Mouse (Mus musculus) hindbrain, postnatal 0 days (tissue): ENCODE measurements around the gene Ctsh. TPM values are rescaled to one million over a fixed set of nuclear protein-coding genes. Genes with fewer than 3 reads are reported as not detected.

Experiments
- ATAC-seq: fragments of 200-750 bp; cut with Nextera tagmentation; 2 replicates; pipeline ENCODE4 v1.8.0; 2017; ENCODE audit warnings: mild to moderate bottlenecking, moderate TSS enrichment, moderate library complexity
- DNase-seq: peaks from one replicate; pipeline ENCODE4 v3.0.0-alpha.2; 2015; ENCODE audit warnings: low spot score
- H3K27ac ChIP-seq: fragments of 300-500 bp; sonication (generic); 2 replicates; pipeline ENCODE4 v1.5.1; 2014; ENCODE audit warnings: mild to moderate bottlenecking
- H3K27me3 ChIP-seq: fragments of 300-500 bp; sonication (generic); 2 replicates; pipeline ENCODE4 v1.6.1; 2014; ENCODE audit warnings: low read length, mixed read lengths; ENCODE audit not compliant: insufficient read depth
- H3K36me3 ChIP-seq: fragments of 300-500 bp; sonication (generic); 2 replicates; pipeline ENCODE4 v1.6.1; 2014; ENCODE audit warnings: low read length, mixed read lengths; ENCODE audit not compliant: insufficient read depth
- H3K4me1 ChIP-seq: fragments of 300-500 bp; sonication (generic); 2 replicates; pipeline ENCODE4 v1.6.1; 2014; ENCODE audit warnings: antibody characterized with exemption, low read length, mixed read lengths; ENCODE audit not compliant: insufficient read depth
- H3K4me2 ChIP-seq: fragments of 300-500 bp; sonication (generic); 2 replicates; pipeline ENCODE4 v1.6.1; 2014; ENCODE audit warnings: low read depth, mild to moderate bottlenecking, low read length, moderate library complexity, mixed read lengths
- H3K4me3 ChIP-seq: fragments of 300-500 bp; sonication (generic); 2 replicates; pipeline ENCODE4 v1.5.1; 2014; ENCODE audit warnings: low read length
- H3K9ac ChIP-seq: fragments of 300-500 bp; sonication (generic); replicated peaks from 2 replicates; pipeline ENCODE4 v1.6.1; 2014; ENCODE audit warnings: mild to moderate bottlenecking, low read length, moderate library complexity, mixed read lengths
- H3K9me3 ChIP-seq: fragments of 300-500 bp; sonication (generic); 2 replicates; pipeline ENCODE4 v1.6.1; 2016; ENCODE audit warnings: low read length, mixed read lengths
- CTCF ChIP-seq: IDR thresholded peaks from 2 replicates; pipeline ENCODE4 v1.5.1; 2016; ENCODE audit warnings: antibody characterized with exemption, control low read depth, low read depth
- WGBS: fragments of 180-500 bp; shearing (Covaris S2); extraction: QIAGEN DNeasy Blood & Tissue Kit; methylation state at CpG from one replicate; pipeline ENCODE4 v1.1.7; 2014; 5-methylcytosine and 5-hydroxymethylcytosine counted together
- polyA plus RNA-seq: library from polyadenylated mRNA; unstranded; fragments of >200 nt; fragmentation: Nextera tagmentation; extraction: Ambion mirVana; gene quantifications from 2 replicates; pipeline ENCODE4 v1.2.1, GENCODE M21; 2015
- total RNA-seq: library from RNA; depleted of rRNA; stranded (reverse); fragments of >200 nt; gene quantifications from 2 replicates; pipeline ENCODE4 v1.2.3, GENCODE M21; 2014

Gene Ctsh
- total and polyA plus RNA-seq, 2 experiments from 2014 or later, result 31.5 to 45.0 TPM

GRCm38 (mm10) chr9:90100760-90101159, 46.8 kb downstream of the Ctsh start:
- Histone ChIP-seq H3K4me2 (no peak overlapping the region), H3K36me3 (peaks cover 32% of the 10 kb centered on the region)
- WGBS, result 53% methylated on average over 2 of the region's 2 CpGs

DNA sequence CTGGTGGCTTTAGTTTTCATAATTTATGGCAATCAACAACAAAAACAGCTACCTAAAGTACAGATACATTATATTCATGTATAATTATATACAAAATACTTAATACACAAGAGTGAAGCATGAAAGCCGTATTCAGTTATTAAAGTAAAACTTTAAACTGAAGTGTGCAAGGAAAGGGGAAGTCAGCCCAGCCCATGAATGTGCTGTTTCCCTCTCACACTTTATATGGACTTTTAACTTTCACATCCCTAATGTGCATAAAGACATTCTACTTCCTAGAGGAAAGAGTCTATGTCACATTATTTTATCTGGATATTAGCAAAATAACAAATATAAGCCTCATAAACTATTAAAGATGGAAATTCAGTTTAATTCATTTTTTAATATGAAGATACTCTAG, 51.5 kb downstream of the Ctsh start:
- Histone ChIP-seq H3K4me2 (no peak overlapping the region), H3K27ac (no peak overlapping the region), H3K9ac (no peak overlapping the region), H3K4me3 (no peak overlapping the region), H3K9me3 (no peaks in the 10 kb centered on the region), H3K4me1 (no peaks in the 10 kb centered on the region), H3K36me3 (peaks cover 11% of the 10 kb centered on the region), H3K27me3 (no peaks in the 10 kb centered on the region)
- ATAC-seq (no peak), DNase-seq (no peak)
- TF ChIP-seq CTCF, result no peak
- WGBS, result 84% methylated on average over 1 of the region's 1 CpGs

More at GRCm38 (mm10) chr9:90100760-90101159, 46.8 kb downstream of the Ctsh start:
- H3K4me1 ChIP-seq, result no peaks in the 10 kb centered on the region
- TF ChIP-seq CTCF, result peak; percentile 66
- no peak overlapping the region for H3K27ac ChIP-seq
- H3K9ac ChIP-seq, result no peak overlapping the region
- no peak overlapping the region for H3K4me3 ChIP-seq
- ATAC-seq (peak; percentile 59; the same call in 1 of the 2 replicates), DNase-seq (peak; percentile 73)
- H3K27me3 ChIP-seq, result no peaks in the 10 kb centered on the region
- no peaks in the 10 kb centered on the region for H3K9me3 ChIP-seq

DNA sequence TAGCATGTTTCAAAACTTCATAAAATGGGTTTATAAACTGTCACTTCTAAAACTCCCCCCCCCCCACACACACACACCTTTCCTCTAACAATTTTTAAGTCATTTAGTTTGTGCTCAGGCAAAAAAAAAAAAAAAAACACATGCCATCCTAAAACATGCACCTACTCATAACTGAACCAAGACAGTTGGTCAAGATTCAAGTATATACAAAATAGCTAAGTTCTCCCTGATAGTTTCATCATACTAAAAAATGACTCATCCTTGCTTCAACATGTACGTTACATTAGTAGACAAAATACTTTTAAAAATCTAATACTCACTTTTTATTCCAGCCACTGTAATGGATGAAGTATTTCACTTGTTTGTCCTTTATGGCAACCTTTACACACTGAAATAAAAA, 53.0 kb downstream of the Ctsh start:
- DNase-seq (no peak), ATAC-seq (no peak)
- Histone ChIP-seq H3K4me2 (no peak overlapping the region), H3K4me3 (no peak overlapping the region), H3K27me3 (no peaks in the 10 kb centered on the region), H3K9ac (no peak overlapping the region), H3K36me3 (peaks cover 3% of the 10 kb centered on the region; the same call in 1 of the 2 replicates), H3K9me3 (no peaks in the 10 kb centered on the region), H3K4me1 (no peaks in the 10 kb centered on the region), H3K27ac (no peak overlapping the region)
- TF ChIP-seq CTCF, result no peak
- 92% methylated on average over 1 of the region's 1 CpGs for WGBS

DNA sequence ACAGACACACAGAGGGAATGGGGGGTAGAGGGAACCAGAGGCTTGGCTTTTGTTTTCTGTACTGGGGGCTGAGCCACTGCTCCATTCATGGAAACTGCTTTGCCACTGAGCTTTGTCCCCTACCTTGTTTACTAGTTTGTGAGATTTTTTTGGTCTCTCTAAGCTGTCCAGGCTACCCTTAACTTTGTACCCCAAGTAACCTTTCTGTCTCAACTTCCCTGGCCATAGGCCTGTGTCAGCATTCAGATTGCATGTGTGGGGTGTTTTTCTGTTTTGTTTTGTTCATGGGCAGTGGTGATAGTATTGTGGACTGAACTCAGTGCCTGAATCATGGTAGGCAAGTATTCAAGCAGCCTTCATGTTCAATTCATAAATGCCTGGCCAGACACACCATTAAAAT, 54.3 kb downstream of the Ctsh start:
- Histone ChIP-seq H3K4me2 (no peak overlapping the region), H3K27me3 (no peaks in the 10 kb centered on the region), H3K4me3 (no peak overlapping the region), H3K9me3 (no peaks in the 10 kb centered on the region), H3K9ac (no peak overlapping the region), H3K27ac (no peak overlapping the region), H3K36me3 (peaks cover 3% of the 10 kb centered on the region; the same call in 1 of the 2 replicates), H3K4me1 (no peaks in the 10 kb centered on the region)
- DNase-seq (no peak), ATAC-seq (no peak)
- no peak for TF ChIP-seq CTCF

GRCm38 (mm10) chr9:90109386-90109785, 55.4 kb downstream of the Ctsh start:
- H3K4me1 ChIP-seq, result no peaks in the 10 kb centered on the region
- ATAC-seq (no peak), DNase-seq (no peak)
- TF ChIP-seq CTCF, result no peak
- no peaks in the 10 kb centered on the region for H3K9me3 ChIP-seq
- no peaks in the 10 kb centered on the region; the same call in 1 of the 2 replicates for H3K36me3 ChIP-seq
- no peaks in the 10 kb centered on the region for H3K27me3 ChIP-seq
- no peak overlapping the region for H3K4me2 ChIP-seq
- WGBS, result 72% methylated on average over 6 of the region's 6 CpGs
- no peak overlapping the region for H3K9ac ChIP-seq
- H3K4me3 ChIP-seq, result no peak overlapping the region
- H3K27ac ChIP-seq, result no peak overlapping the region

DNA sequence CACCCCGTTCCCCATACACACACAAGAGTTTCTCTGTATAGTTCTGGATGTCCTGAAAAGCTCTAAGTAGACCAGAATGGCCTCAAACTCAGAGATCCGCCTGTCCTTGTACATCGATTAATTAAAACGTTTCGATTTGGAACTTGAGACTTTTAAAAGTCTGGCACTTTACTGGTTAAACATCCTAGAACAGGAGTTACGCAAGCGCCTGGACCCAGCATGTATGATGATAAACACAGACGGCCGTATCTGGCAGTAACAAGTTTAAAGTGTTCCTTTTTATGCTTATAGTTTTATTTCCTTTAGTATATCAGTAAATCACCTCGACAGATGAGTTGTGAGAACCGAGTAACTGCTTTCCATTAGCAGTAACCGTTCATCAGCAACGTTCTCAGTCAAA, 59.2 kb downstream of the Ctsh start:
- Histone ChIP-seq H3K4me2 (peak overlapping the region; percentile 82), H3K4me1 (no peaks in the 10 kb centered on the region), H3K9me3 (no peaks in the 10 kb centered on the region), H3K9ac (peak overlapping the region; percentile 98), H3K4me3 (peak overlapping the region; percentile 94), H3K36me3 (no peaks in the 10 kb centered on the region), H3K27me3 (no peaks in the 10 kb centered on the region), H3K27ac (peak overlapping the region; percentile 100)
- DNase-seq (no peak), ATAC-seq (no peak)
- WGBS, result 2% methylated on average over 13 of the region's 13 CpGs
- no peak for TF ChIP-seq CTCF

- Histone ChIP-seq H3K4me2 (peak overlapping the region; percentile 82), H3K4me3 (peak overlapping the region; percentile 94), H3K27me3 (no peaks in the 10 kb centered on the region), H3K27ac (peak overlapping the region; percentile 100), H3K36me3 (no peaks in the 10 kb centered on the region), H3K9me3 (no peaks in the 10 kb centered on the region), H3K9ac (peak overlapping the region; percentile 98), H3K4me1 (no peaks in the 10 kb centered on the region)
- WGBS, result under 1% methylated on average over 80 of the region's 82 CpGs
- DNase-seq (peak; percentile 92), ATAC-seq (peak; percentile 67)
- peak; percentile 81 for TF ChIP-seq CTCF
These were observed 60.0 kb downstream of the Ctsh start for GRCm38 (mm10) chr9:90113651-90114566.
